Mouse (Mus musculus) erythroblast, adult 5-6 weeks (primary cell): ENCODE data around the gene Usp48. TPM values are rescaled to one million over a fixed set of nuclear protein-coding genes. Genes with fewer than 3 reads are reported as not detected.

Experiments used
- ATAC-seq: replicated peaks from 2 replicates; pipeline ENCODE4 v1.8.0; 2016; ENCODE audit warnings: moderate number of reproducible peaks, mild to moderate bottlenecking, moderate TSS enrichment, inconsistent platforms; ENCODE audit not compliant: poor library complexity, low FRiP score, severe bottlenecking
- total RNA-seq, 2 experiments: library from RNA; stranded (forward) in 1 of 2; stranded (reverse) in 1 of 2; fragments of 150-400 nt in 1 of 2; fragments of 200-764, 138-1000 nt in 1 of 2; gene quantifications; 2 replicates each; pipeline versions ENCODE4 v1.2.3 to v1.2.4; 2015 to 2017; ENCODE audit warnings: low replicate concordance in 2 of 2

Usp48 gene
- total RNA-seq, 2 experiments from 2014 or later: 43.4 to 46.5 TPM

DNA sequence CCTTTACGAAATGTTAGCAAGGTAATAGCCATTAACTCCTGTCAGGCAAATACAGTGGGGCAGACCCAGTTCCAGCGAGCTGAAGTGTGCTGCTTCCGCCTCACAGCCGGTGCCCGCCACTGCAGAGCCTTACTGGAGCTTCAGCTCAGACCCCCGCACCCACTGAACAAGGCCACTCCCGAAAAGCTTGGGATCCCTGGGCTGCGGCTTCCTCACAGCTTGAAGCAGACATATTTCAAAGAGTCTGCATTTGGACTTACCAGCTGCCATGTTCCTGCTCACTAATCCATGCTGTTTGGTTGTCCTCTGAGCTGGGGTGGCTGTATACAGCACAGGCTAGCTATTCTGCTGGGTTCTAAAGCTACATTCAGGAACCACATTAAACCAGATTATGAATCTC, 64.1 kb downstream of the Usp48 start:
- ATAC-seq: no peak

DNA sequence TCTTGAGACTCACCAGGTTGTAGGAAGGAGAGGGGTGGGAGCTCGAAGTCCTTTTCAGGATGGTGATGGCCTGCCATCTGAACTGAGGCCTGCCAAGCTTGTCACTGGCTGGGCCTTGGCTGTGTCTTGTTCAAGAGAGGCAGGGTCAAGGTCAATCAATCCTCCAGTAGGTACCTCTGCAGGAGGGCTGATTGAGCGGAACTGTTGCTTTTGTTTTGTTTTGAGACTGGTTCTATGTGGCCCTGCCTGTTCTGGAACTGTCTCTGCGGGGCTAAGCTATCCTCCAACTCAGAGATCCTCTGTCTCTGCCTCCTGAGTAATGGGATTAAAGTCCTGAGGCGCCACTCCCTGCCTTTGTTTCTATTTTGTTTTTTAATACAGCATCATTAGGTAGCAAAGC, 66.0 kb downstream of the Usp48 start:
- ATAC-seq: no peak

DNA sequence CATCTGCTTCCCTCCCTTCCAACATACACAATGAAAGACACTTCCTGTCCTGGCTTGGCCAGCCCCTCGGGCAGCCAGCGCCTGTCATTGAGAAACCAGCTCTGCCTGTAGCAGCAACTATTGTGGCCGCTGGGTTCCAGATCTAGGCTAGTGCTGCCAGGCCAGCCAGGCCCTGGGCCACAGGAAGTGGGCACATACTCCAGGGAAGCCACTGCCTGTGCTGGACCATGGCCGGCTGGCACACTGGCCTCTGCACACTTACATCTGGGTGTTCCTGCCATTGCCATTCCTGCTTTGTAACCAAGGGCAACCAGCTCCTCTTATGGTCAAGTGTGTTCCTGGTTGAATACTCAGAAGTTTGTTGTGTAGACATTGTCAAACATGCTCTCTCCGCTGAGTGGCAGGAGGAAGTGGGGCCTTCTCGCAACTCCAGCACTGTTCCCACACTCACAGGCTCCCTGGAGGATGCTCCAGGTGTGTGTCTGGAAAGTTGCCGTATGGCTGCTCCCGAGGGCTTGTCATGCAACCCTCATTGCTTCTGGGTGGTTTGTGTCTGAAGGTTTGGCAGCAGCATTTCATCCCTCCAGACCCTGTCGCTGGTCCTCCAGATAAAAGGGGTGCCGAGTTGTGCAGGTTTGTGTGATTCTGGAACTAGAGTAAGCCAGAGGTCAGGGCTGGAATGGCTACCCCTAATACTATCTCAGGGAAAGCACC, 67.0 kb downstream of the Usp48 start:
- no peak for ATAC-seq

DNA sequence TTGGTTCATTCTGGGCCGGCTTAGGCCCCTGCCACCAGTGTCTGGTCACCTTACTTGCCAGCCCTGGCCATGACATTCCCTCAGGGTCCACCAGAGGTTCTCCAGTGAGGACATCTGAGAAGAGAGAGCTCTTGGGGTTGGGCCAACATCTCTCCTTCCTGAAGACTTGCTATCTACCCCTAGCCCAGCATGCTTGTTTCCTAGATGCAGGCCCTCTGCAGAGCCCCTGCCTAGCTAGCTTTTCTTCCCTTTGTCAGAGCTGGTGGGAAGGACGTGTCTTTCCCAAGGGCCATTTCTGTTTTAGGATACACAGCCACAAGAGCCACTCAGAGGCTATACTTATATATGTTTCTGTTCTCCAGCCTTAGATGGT, 67.5 kb downstream of the Usp48 start:
- no peak for ATAC-seq

DNA sequence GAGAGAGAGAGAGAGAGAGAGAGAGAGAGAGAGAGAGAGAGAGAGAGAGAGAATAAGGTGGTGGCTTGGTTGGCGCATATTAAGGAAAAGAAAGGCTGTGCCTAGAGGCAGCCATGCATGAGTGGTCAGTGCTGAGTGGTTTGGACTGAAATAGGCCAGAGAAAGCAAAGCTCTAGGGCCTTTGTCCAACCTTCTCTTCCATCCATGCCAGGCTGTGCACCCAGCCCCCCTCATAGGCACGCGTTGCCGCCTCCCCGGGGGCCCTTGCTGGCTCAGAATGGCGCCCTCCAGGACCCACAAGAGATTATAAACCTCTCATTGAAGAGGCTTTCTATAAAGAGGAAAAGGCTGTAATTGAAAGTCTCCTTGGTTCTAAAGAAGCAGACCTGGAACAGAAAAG, 68.0 kb downstream of the Usp48 start:
- no peak for ATAC-seq

DNA sequence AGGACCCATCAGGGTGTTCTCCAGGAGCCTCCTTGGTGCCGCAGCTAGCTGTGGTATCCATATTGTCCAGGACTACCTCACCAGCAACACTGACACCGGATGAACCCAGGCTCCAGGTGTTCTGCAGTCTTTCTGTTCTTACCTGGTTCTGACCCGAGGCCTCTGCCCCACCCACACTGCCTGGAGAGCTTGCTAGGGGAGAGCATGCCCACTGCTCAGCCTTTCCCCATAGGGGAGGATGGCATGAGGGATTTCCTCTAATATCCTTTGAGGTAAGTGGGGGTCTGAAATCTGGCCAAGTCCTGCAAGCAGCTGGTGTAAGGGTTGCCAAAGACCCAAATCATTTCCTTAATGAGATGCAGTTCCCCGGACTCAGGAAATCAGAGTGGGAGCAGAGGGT, 69.9 kb downstream of the Usp48 start:
- ATAC-seq: no peak

DNA sequence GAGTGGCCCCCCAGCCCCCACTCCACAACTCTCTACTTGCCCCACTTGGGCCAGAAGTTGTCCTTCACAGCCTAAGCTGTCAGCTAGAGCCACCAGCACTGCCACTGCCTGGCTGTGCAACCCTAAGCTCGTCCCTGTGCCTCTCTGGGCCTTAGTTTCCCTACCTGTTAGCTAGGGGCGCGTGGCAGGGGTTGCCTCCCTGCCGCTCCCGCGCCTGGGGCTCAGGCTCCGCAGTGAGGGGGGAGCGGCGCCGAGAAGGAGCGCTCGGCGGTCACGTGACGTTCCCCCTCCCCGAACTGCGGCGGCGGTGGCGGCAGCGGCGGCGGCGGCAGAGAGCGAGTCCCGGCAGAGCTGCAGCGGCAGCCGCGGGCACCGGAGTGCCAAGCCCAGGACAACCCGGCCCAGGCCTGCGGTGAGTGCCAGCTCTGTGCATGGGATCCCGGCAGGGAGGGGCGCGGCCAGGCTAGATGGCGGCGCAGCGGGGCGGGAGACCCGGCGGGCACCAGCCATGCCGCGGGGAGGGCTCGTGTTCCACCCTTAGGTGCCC, 71.0 kb downstream of the Usp48 start, which contains the start of gene Rap1gap:
Gene Rap1gap (plus strand): TSS at position 294 of the 547 bp plus-strand sequence.
- no peak for ATAC-seq

DNA sequence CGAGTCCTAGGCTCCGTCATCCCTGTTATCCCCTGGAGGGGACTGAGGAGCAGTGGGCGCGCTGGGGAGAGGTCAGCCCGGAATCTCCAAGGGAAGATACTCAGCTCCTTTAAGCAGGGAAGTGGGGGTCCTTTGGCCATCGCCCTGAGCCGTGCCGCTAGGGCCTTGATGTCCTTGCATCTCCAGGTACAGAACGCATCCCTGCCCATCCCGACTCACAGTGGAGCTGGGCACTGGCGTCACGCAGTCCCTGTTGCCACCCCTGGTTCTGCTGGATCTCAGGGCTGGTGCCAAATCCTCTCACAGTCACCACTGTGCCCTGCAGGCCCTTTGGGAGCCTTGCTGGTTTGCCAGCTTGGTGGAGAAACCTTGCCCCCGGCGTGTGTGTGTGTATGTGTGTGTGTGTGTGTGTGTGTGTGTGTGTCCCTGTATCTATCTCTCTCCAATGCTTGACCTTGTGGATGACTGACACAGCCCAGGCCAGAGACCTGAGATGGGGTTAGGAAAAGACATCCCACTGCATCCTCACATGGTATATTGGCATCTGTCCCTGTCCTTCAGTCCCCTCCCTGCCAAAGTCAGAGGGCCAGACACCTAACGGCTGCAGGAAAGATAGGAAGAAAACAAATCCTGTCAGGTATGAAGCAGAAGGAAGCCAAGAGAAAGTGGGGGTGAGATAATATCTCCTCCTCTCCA, 71.6 kb downstream of the Usp48 start:
- ATAC-seq: no peak

DNA sequence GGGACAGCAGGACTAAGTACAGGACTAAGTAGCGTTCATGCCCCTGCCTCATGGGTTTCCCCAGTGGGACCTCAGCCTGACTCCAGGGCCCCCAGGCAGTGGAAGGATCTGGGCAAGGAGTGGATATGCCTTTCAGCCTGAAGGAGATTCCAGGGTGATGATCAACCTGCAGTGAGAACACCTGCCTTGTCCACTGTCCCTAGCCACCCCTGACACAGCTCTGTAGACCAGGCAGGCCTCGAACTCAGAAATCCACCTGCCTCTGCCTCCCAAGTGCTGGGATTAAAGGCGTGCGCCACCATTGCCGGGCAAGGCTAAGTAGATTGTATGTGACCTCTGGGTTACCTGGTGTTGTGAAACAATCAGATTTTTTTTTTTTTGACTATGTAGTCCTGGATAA, 72.2 kb downstream of the Usp48 start:
- ATAC-seq: no peak

DNA sequence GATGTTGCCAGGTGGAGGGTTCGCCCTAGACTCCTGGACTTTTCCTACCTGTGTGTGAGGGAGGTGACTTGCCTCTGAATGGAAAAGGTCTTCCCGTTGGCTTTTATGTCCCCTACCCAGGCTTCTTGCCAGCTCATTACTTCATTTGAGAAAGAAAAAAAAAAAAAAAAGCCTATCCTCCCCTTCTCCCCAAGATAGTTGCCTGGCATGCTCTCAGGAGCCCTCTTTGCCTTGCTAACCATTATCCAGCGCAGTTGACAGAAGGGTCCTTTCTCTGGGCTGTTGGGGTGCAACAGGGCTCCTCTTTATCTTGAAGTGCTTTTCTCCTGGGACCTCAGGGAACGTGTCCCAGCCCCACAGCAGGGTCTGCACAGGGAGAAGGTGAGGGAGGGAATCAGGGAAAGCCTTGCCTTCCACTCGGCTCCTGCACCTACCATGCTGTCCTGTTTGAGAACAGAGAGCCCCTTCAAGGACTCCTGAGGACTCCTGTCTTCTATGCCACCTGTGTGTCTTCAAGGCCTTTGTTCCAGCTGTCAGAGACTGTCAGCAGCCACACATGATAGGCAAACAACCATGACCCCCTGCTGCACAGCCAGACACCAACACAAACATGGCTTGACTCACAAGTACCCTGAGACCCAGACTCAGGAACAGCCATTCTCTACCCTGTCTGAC, 72.9 kb downstream of the Usp48 start:
- no peak for ATAC-seq

DNA sequence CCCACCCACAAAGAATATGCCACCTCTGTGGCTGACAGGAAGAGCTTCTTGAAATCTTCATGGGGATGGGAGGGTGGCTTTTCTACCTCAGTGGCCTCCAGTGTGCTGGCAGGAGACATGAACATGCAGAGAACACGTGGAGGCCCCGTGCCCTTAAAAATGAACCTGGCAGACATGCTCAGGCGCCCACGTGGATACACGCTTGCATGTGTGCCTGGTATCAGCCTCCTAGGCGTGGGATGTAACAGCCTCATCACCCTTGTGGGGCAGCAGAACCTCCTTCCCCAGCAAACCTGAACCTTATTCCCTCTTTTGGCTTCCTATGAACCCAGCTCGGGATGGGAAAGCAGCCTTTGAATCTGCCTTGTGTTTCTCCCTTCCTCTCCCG, 73.4 kb downstream of the Usp48 start:
- no peak for ATAC-seq

DNA sequence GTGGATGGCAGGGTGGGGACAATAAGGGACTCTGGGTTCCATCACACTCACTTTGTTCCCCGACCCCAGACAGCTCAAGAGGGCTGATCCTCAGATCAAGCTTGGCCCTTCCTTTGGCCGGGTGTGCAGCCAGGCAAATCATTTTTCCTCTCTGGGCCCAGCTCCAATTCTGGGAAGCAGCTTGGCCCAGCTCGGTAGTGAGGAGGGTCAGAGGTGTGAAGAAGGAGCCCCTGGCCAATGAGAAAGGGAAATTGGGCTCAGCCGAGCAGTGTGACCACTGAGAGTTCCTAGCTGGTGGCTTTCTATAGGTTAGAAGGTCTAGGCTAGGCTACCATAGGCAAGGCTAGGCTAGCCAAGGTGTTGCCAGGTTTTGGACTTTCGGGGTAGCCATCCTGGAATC, 74.2 kb downstream of the Usp48 start:
- ATAC-seq: no peak

DNA sequence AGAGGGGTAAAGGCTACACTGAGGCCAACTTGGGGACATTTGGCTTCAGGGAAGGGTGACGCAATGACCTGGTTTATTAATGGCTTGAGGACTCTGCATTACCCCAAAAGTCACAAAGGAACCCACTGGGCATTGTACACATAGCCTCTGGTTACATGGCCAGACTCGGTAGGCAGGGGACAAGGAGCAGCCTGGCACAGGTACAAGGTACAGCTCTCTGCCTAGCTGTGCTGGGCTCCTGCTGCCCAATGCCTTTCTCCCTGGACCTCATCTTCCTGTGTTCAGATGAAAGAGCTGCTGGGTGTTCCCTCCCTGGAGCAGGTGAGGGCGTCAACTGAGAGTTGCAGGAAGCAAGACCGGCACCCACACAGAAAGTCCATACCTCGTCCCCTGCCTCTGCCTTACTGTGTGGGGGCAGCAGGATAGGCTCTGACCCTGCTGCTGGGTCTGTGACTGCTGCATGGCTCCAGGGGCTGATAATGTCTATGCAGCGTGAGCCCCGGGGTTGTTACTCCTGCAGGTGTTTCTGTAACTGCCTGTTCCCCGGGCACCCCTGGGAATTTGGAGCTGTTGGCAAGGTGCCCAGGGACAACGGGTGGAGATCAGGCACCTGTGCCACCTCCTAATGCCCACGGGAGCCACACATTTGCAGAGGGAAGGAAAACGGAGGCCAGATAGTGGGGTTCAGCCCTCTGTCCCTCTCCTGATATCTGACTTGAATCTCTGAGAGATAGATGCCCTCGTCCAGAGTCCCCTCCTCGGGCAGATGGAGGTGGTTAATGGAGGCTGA, 78.4 kb downstream of the Usp48 start:
- no peak for ATAC-seq

DNA sequence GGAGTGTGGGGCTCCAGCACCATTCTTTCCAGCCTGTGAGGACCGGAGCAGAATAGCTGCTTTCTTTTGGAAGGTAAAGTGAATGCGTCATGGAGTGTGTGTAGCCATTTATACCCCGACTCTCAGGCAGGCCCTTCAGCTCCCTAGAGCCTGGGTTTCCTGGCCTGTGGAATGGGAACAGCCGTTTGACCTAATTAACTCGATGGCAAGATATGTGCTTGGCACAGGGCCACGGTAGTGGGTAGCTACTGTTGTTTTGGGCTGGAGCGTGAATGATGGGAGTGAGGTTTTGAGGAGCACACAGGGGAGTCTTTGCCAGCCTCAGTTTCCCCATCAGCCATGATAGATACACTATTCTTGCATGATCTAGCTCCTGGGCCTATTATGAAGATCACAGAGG, 82.0 kb downstream of the Usp48 start:
- ATAC-seq: no peak

DNA sequence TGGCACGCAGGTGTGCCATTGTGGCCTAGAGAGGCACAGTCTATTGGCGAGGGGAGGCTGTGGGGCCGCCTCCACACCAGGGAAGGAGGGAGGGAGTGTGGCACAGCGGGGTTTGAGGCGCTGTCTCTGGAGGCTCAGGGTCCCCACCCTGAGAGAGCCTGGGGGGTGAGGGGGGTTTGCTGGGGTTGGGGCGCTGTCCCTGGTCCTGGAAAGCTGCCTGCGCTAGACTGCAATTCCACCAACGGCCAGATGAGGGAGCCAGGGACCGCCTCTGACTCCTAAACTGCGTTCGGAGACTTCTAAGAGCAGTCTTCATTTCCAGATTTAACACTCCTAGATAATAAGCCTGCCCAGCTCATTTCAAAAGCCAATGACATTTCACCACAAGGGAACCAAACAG, 82.5 kb downstream of the Usp48 start:
- ATAC-seq: 0 out of 2 replicates have a peak, but pooled peaks have one; percentile 47

DNA sequence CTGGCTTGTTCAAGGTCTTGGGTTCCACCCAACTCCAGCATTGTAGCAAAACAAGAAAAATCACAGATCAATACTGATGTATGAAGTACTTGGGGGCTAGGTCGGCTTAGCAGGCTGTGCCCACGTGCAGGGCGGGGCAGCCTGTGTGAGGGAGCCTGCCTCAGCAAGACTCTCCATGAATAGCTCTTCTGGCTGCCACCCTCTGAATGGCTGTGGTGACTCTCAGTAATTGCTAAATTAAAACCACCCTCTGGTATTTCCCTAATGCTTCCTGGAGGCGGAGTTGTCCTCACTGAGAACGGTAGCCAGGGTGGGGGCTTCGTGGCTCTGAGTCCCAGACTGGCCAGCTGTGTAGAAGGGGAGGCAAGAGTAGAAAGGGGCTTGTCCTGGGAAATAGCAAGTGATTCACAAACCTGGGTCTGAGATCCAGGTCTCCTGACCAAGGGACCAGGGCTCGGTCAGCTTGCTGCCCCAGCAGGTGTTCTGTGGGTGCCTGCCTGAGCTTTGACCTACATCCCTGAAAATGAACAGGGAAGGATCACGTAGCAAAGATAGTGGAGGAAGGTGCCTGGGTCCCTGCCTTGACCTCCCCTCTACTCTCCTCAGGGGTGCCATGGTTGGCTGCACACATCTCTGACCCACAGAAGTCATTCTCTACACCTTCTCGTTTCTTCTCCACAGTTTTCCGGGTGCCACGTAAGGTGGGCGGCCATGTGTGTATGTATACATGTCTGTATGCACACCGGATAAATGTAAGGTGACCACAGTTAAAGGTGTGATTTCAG, 83.3 kb downstream of the Usp48 start:
- no peak for ATAC-seq

DNA sequence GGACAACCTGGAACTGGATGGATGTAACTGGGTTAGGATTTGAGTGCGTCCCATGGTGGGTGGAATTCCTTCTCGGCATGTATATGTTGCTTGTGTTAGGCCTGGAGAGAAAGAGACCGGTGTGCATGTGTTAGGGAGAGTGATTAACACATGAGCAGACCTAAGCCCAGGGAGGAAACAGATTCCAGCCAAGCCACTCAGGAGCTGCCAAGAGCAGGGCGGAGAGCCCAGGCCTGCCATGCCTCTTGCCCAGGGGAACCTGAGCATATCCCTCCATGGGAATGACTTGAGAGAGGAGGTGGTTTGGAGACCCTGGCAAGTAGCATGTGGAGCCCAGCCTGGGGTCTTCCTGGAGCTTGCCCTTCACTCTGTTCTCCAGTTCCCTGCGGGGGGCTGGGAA, 84.4 kb downstream of the Usp48 start:
- no peak for ATAC-seq

DNA sequence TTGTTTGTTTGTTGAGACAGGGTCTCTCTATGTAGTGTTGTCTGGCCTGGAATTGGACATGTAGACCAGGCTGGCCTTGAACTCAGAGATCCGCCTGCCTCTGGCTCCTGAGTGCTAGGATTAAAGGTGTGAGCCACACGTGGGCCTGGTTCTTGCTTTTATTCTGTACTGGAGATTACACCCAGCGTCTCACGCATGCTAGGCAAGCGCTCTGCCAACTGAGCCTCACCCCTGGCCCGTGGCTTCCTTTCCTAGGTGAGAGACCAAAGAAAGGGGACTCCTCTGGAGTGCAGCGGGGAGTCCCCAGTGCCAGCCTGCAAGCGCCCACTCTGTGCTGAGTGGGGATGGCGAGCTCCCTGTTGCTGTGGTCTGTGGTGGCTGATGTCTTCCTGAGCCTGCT, 85.0 kb downstream of the Usp48 start:
- no peak for ATAC-seq

DNA sequence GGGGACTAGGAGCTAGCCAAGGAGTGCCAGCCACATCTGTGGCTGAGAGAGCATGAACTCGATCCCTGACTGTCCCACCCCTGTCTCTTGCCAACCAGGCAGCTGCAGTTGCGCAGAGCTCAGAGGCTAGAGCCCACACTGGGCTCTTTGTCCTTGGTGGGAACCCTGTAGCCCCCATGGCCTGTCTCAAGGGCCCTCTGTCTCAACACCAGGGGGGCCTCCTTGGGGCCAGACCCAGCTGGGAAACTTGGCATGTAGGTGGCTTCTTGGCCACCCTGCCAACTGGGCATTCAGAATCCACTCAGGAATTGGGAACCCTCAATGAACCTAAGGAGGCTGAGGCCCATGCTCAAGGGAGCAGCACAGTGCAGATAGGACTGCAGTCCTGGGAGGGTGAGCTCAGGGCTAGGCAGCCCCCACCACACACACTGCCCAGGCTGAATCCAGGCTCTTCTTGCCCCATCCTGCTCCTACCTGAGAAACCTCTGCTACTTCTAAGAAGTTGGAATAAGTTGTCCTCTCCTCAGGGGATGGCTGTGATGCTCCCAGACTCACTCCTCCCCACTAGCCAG, 86.5 kb downstream of the Usp48 start:
- ATAC-seq: no peak
